Mouse (Mus musculus): ENCODE data around the gene Usp20.
A peak's percentile ranks its signal among the peaks of the same experiment; 100 is the strongest.

Gene Usp20

GRCm38 (mm10) chr2:31069114-31069445, 87.0 kb downstream of the Usp20 start:
- DNase-seq (ENCODE audit: extremely low spot score, low spot score), result peak; percentile 45

- DNase-seq (ENCODE audit: extremely low spot score, low spot score), result no peak
These were observed 87.4 kb downstream of the Usp20 start for GRCm38 (mm10) chr2:31069506-31069905.

Data from neural tube, embryonic 10.5 days (tissue).